Mouse (Mus musculus): ENCODE data around the gene Eya3. TPM values are rescaled to one million over a fixed set of nuclear protein-coding genes. Genes with fewer than 3 reads are reported as not detected.
A peak's percentile ranks its signal among the peaks of the same experiment; 100 is the strongest.
"Not testable (repeated sequence)": the region's sequence is repeated elsewhere in the genome, so short reads cannot be mapped to it uniquely, and the experiment has no call there.

The Eya3 gene
- total RNA-seq, 2 experiments from 2014 or later: 22.2 to 23.6 TPM

DNA sequence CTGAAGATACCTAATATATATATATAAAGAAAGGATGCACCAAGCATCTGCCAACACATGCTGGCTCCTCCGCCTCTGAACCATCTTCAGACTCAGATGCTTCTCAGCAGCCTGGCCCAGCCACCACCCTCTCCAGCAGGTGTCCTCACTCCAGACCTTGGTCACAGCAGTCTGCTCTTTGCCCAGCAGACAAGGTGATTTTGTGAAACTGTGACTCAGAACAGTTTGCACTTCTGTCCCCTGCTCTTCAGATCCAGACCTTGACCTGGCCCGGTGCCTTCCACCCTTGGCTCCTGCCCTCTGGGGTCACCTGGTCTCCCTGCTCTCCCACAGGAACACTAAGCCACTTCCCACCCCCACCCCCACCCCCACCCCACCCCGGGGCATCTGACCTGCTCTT is 97.1 kb downstream of the Eya3 start:
- no peak for DNase-seq (ENCODE audit: low spot score in 2 of 2)

DNA sequence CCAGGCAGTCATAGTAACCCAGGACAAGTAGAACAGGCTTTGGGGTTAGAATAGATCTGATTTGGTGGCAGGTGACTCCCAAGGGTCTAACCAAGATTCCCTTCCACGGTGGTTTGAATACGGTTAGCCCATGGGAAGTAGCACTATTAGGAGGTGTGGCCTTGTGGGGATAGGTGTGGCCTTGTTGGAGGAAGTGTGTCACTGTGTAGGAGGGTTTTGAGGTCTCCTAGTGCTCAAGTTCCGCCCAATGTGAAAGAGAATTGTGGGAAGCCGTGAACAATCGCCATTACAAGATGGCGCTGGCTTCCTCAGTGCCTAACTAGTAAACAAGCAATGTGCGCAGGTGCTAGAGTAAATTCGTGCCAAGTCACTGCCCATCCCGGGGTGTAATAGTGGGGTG is 98.4 kb downstream of the Eya3 start:
- DNase-seq (ENCODE audit: low spot score in 2 of 2): not testable (repeated sequence)

GRCm38 (mm10) chr4:132741491-132741890 is 102.7 kb downstream of the Eya3 start:
- no peak for DNase-seq (ENCODE audit: low spot score in 2 of 2)

- DNase-seq (ENCODE audit: low spot score in 2 of 2): no peak
Measured at GRCm38 (mm10) chr4:132743992-132744911, 105.5 kb downstream of the Eya3 start.

- DNase-seq (ENCODE audit: low spot score in 2 of 2): no peak
Measured at GRCm38 (mm10) chr4:132746911-132747517, 108.2 kb downstream of the Eya3 start.

- DNase-seq (ENCODE audit: low spot score in 2 of 2): no peak
Measured at GRCm38 (mm10) chr4:132747664-132748259, 109.0 kb downstream of the Eya3 start.

GRCm38 (mm10) chr4:132748778-132749177 is 110.0 kb downstream of the Eya3 start:
- no peak for DNase-seq (ENCODE audit: low spot score in 2 of 2)

- DNase-seq (ENCODE audit: low spot score in 2 of 2): no peak
Measured at GRCm38 (mm10) chr4:132749258-132749982, 110.6 kb downstream of the Eya3 start.

- DNase-seq (ENCODE audit: low spot score in 2 of 2): no peak
Measured at GRCm38 (mm10) chr4:132752992-132753391, 114.2 kb downstream of the Eya3 start.

DNA sequence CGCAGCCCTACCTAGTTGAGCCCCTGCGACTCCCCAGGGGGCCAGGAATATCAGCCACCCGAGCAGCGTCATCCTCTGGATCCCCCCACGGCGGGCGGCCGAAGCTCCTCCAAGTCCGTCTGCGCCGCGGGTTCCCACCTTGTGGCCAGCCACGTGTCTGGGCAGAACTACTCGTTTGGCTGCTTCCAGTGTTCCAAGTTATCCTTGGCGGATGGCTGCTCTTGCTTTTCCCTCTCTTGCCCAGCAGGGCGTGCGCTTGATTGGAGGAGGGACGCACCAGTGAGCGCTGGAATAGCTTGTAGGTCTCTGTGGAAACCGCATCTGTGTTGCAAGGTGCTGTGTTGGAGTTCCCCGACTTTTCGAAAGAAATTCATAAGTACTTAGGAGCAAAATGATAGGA is 118.2 kb downstream of the Eya3 start, which contains the start of gene Smpdl3b:
Smpdl3b (minus strand) TSS at position 279 of the 400 bp plus-strand sequence.
- DNase-seq (ENCODE audit: low spot score in 2 of 2): peak; percentile 51 to 74

- no peak for DNase-seq (ENCODE audit: low spot score in 2 of 2)
Measured at GRCm38 (mm10) chr4:132757633-132758351, 119.0 kb downstream of the Eya3 start.

DNA sequence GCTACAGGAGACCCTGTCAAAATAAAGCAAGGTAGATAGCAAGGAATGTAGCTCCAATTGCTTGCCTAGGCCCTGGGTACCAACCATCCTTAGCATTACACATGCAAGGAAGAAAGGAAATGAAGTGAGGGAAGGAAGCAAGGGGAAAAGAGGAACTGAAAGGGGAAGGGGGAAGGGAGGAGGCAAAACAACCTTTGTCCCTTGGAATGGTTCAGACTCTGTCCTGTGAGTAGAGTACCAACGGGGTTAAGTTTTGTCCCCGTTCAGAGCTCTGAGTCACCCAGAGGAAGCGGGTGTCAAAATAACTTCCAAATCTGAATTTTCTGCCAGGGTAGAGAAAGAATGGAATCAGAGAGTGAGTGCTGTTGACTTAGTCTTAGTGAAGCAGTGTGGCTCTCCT is 121.5 kb downstream of the Eya3 start:
- DNase-seq (ENCODE audit: low spot score in 2 of 2): no peak

DNA sequence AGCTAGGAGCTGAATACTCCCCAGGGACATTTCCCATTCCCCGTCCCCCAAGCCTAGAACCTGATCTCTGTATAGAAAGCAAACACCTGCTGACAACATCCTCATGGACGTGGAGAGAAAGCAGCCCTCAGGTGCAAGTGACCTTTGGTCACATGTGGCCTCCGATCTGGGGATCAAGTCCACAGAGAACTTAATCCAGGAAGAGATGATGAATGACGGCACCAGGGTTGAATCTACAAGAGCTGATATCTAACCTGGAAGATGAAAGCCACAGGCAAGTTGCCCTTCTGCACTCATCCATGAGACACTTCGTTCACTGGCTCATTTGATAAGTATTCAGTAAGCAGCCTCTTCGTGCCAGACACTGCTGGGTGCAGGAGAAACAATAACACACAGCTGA is 123.8 kb downstream of the Eya3 start:
- no peak for DNase-seq (ENCODE audit: low spot score in 2 of 2)

DNA sequence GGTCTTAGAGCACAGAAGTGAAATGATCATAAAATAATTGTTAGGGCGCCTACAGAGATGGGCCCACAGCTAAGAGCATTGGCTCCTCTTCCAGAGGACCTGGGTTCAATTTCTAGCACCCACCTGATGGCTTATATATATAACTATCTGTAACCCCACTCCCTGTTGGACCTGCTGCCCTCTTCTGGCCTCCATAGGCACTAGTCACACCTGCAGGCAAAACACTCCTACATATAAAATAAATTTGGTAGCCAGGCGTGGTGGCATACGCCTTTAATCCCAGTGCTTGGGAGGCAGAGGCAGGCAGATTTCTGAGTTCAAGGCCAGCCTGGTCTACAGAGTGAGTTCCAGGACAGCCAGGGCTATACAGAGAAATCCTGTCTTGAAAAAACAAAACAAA is 124.3 kb downstream of the Eya3 start:
- DNase-seq (ENCODE audit: low spot score in 2 of 2): not testable (repeated sequence)

DNA sequence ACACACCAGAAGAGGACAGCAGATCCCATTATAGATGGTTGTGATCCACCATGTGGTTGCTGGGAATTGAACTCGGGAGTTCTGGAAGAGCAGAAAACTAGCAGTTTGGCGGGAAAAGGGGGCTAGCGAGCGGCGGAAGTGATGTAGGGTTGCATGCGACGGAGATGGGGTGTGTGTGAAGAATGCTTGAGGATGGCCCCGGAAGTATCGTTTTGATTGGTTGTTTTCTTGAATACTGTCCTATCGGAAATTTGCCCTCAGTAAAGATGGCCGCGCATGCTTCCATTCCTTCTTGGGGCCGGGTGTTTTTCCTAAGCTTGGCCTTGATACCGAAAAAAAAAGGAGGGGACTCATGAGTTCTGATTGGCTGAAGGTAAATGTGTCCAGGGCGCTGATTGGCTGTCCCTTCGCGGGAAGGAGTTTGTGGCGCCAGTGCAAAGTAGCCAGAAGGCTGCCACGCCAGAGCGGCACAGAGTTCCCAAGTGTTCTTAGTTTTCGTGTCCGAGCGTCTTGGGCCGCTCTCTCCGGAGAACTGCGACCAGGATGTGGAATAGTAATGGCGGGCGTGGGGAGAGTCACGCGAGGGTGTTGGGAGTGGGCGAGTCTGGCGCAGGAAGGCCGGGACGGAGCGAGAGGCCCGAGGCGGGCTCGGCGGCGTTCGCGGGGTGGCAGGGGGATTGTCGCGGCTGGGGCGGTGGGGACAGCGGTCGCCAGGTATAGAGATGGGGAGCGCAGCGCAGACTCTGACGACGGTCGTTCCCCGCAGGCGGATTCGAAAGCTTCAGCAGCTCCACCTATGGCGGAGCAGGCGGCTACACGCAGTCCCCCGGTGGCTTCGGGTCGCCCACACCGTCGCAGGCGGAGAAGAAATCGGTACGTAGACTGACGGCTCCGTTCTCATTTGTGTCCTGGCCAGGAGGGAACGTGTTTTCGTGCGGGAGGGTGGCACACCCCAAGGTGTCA is 129.4 kb downstream of the Eya3 start, which contains the start of gene Rpa2:
Rpa2 (plus strand) TSS at position 419 of the 963 bp plus-strand sequence.
- peak; percentile 93 to 98 for DNase-seq (ENCODE audit: low spot score in 2 of 2)

DNA sequence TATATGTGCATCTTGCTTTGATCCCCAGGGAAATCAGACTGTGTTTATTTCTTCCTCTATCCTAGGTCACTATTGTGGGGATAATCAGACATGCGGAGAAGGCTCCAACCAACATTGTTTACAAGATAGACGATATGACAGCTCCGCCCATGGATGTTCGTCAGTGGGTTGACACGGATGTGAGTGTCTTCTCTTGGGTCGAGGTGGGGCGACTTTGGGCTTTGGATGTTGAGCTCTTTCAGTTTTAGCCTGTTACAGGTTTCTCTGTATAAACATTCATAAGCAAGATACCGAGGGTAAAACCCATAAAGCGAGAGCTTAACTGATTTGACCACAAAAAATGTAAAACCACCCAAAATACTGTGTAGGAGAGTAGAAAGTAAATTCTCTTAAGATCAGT is 133.0 kb downstream of the Eya3 start:
- DNase-seq (ENCODE audit: low spot score in 2 of 2): no peak

Measured in gastrocnemius, postnatal 4 days (tissue).